Mouse (Mus musculus): ENCODE measurements around the gene Palld. TPM values are rescaled to one million over a fixed set of nuclear protein-coding genes. Genes with fewer than 3 reads are reported as not detected.
A peak's percentile ranks its signal among the peaks of the same experiment; 100 is the strongest.

Palld gene
- polyA plus RNA-seq, 1 experiment from 2014 or later = 71.1 TPM

GRCm38 (mm10) chr8:61623485-61624417 lies 278.7 kb downstream of the Palld start:
- H3K4me3 ChIP-seq = 0 out of 2 replicates have a peak overlapping the region, but pooled peaks have one; percentile 3
- no peaks in the 10 kb centered on the region for H3K36me3 ChIP-seq
- H3K4me1 ChIP-seq = peaks cover 36% of the 10 kb centered on the region
- DNase-seq (ENCODE audit: low spot score) = peak; percentile 49
- peak overlapping the region; percentile 80 for H3K27ac ChIP-seq
- WGBS = 32% methylated on average over 12 of the region's 12 CpGs
- H3K27me3 ChIP-seq (ENCODE audit: low read depth, poor library complexity, severe bottlenecking) = no peaks in the 10 kb centered on the region
- no peaks in the 10 kb centered on the region for H3K9me3 ChIP-seq (replicated peaks)

- Histone ChIP-seq H3K36me3 (no peaks in the 10 kb centered on the region), H3K9me3 (replicated peaks) (no peaks in the 10 kb centered on the region), H3K27ac (no peak overlapping the region), H3K27me3 (ENCODE audit: low read depth, poor library complexity, severe bottlenecking) (no peaks in the 10 kb centered on the region), H3K4me3 (no peak overlapping the region), H3K4me1 (peaks cover 32% of the 10 kb centered on the region)
- no peak for DNase-seq (ENCODE audit: low spot score)
- WGBS = 80% methylated on average over 3 of the region's 3 CpGs
These were observed 281.2 kb downstream of the Palld start for GRCm38 (mm10) chr8:61621300-61621699.

GRCm38 (mm10) chr8:61617651-61618050 lies 284.8 kb downstream of the Palld start:
- H3K27me3 ChIP-seq (ENCODE audit: low read depth, poor library complexity, severe bottlenecking) = no peaks in the 10 kb centered on the region
- H3K4me3 ChIP-seq = no peak overlapping the region
- peaks cover 19% of the 10 kb centered on the region for H3K4me1 ChIP-seq
- no peaks in the 10 kb centered on the region for H3K36me3 ChIP-seq
- H3K27ac ChIP-seq = no peak overlapping the region
- no peaks in the 10 kb centered on the region for H3K9me3 ChIP-seq (replicated peaks)
- no peak for DNase-seq (ENCODE audit: low spot score)
- WGBS = 79% methylated on average over 2 of the region's 2 CpGs

GRCm38 (mm10) chr8:61617049-61617448 lies 285.4 kb downstream of the Palld start:
- no peaks in the 10 kb centered on the region for H3K9me3 ChIP-seq (replicated peaks)
- no peaks in the 10 kb centered on the region for H3K36me3 ChIP-seq
- peaks cover 20% of the 10 kb centered on the region for H3K4me1 ChIP-seq
- WGBS = 77% methylated on average over 3 of the region's 3 CpGs
- no peaks in the 10 kb centered on the region for H3K27me3 ChIP-seq (ENCODE audit: low read depth, poor library complexity, severe bottlenecking)
- H3K27ac ChIP-seq = no peak overlapping the region
- DNase-seq (ENCODE audit: low spot score) = no peak
- no peak overlapping the region for H3K4me3 ChIP-seq

GRCm38 (mm10) chr8:61615711-61616697 lies 286.5 kb downstream of the Palld start:
- no peak for DNase-seq (ENCODE audit: low spot score)
- H3K4me1 ChIP-seq = peaks cover 18% of the 10 kb centered on the region
- no peaks in the 10 kb centered on the region for H3K27me3 ChIP-seq (ENCODE audit: low read depth, poor library complexity, severe bottlenecking)
- H3K36me3 ChIP-seq = no peaks in the 10 kb centered on the region
- peak overlapping the region; percentile 15; the same call in 1 of the 2 replicates for H3K27ac ChIP-seq
- 78% methylated on average over 9 of the region's 9 CpGs for WGBS
- H3K9me3 ChIP-seq (replicated peaks) = no peaks in the 10 kb centered on the region
- no peak overlapping the region for H3K4me3 ChIP-seq

GRCm38 (mm10) chr8:61611741-61612140 lies 290.7 kb downstream of the Palld start:
- 84% methylated on average over 6 of the region's 6 CpGs for WGBS
- peaks cover 34% of the 10 kb centered on the region for H3K4me1 ChIP-seq
- H3K4me3 ChIP-seq = no peak overlapping the region
- H3K27me3 ChIP-seq (ENCODE audit: low read depth, poor library complexity, severe bottlenecking) = no peaks in the 10 kb centered on the region
- H3K9me3 ChIP-seq (replicated peaks) = no peaks in the 10 kb centered on the region
- H3K27ac ChIP-seq = peak overlapping the region; percentile 61
- H3K36me3 ChIP-seq = no peaks in the 10 kb centered on the region
- no peak for DNase-seq (ENCODE audit: low spot score)

- DNase-seq (ENCODE audit: low spot score) = no peak
- H3K4me1 ChIP-seq = peaks cover 37% of the 10 kb centered on the region
These were observed 291.4 kb downstream of the Palld start for GRCm38 (mm10) chr8:61611077-61611476.

GRCm38 (mm10) chr8:61610546-61610945 lies 291.9 kb downstream of the Palld start:
- WGBS = 79% methylated on average over 5 of the region's 5 CpGs
- Histone ChIP-seq H3K36me3 (no peaks in the 10 kb centered on the region), H3K27ac (peak overlapping the region; percentile 73), H3K9me3 (replicated peaks) (no peaks in the 10 kb centered on the region), H3K4me1 (peaks cover 40% of the 10 kb centered on the region), H3K4me3 (no peak overlapping the region), H3K27me3 (ENCODE audit: low read depth, poor library complexity, severe bottlenecking) (no peaks in the 10 kb centered on the region)
- no peak for DNase-seq (ENCODE audit: low spot score)

More at GRCm38 (mm10) chr8:61611077-61611476, 291.4 kb downstream of the Palld start:
- no peaks in the 10 kb centered on the region for H3K36me3 ChIP-seq
- no peaks in the 10 kb centered on the region for H3K9me3 ChIP-seq (replicated peaks)
- H3K27me3 ChIP-seq (ENCODE audit: low read depth, poor library complexity, severe bottlenecking) = no peaks in the 10 kb centered on the region
- H3K27ac ChIP-seq = peak overlapping the region; percentile 61; the same call in 1 of the 2 replicates
- H3K4me3 ChIP-seq = no peak overlapping the region
- 85% methylated on average over 7 of the region's 7 CpGs for WGBS

GRCm38 (mm10) chr8:61607463-61607813 lies 295.1 kb downstream of the Palld start:
- no peaks in the 10 kb centered on the region for H3K9me3 ChIP-seq (replicated peaks)
- no peaks in the 10 kb centered on the region for H3K36me3 ChIP-seq
- H3K27ac ChIP-seq = peak overlapping the region; percentile 88
- DNase-seq (ENCODE audit: low spot score) = no peak
- 24% methylated on average over 6 of the region's 6 CpGs for WGBS
- H3K4me1 ChIP-seq = peaks cover 39% of the 10 kb centered on the region
- H3K27me3 ChIP-seq (ENCODE audit: low read depth, poor library complexity, severe bottlenecking) = no peaks in the 10 kb centered on the region
- H3K4me3 ChIP-seq = peak overlapping the region; percentile 20; the same call in 1 of the 2 replicates

- 15% methylated on average over 8 of the region's 8 CpGs for WGBS
- H3K4me1 ChIP-seq = peaks cover 39% of the 10 kb centered on the region
- no peaks in the 10 kb centered on the region for H3K36me3 ChIP-seq
- no peaks in the 10 kb centered on the region for H3K27me3 ChIP-seq (ENCODE audit: low read depth, poor library complexity, severe bottlenecking)
- H3K4me3 ChIP-seq = peak overlapping the region; percentile 20; the same call in 1 of the 2 replicates
- peak overlapping the region; percentile 88 for H3K27ac ChIP-seq
- H3K9me3 ChIP-seq (replicated peaks) = no peaks in the 10 kb centered on the region
- peak; percentile 81 for DNase-seq (ENCODE audit: low spot score)
These were observed 295.6 kb downstream of the Palld start for GRCm38 (mm10) chr8:61606795-61607462.

GRCm38 (mm10) chr8:61604871-61605270 lies 297.6 kb downstream of the Palld start:
- Histone ChIP-seq H3K27ac (no peak overlapping the region), H3K36me3 (no peaks in the 10 kb centered on the region), H3K4me3 (no peak overlapping the region), H3K9me3 (replicated peaks) (no peaks in the 10 kb centered on the region), H3K27me3 (ENCODE audit: low read depth, poor library complexity, severe bottlenecking) (no peaks in the 10 kb centered on the region), H3K4me1 (peaks cover 33% of the 10 kb centered on the region)
- 94% methylated on average over 2 of the region's 2 CpGs for WGBS
- no peak for DNase-seq (ENCODE audit: low spot score)

- no peaks in the 10 kb centered on the region for H3K36me3 ChIP-seq
- no peak overlapping the region for H3K4me3 ChIP-seq
- H3K27me3 ChIP-seq (ENCODE audit: low read depth, poor library complexity, severe bottlenecking) = no peaks in the 10 kb centered on the region
- H3K4me1 ChIP-seq = peaks cover 44% of the 10 kb centered on the region
- H3K27ac ChIP-seq = no peak overlapping the region
- DNase-seq (ENCODE audit: low spot score) = no peak
- 61% methylated on average over 3 of the region's 3 CpGs for WGBS
- no peaks in the 10 kb centered on the region for H3K9me3 ChIP-seq (replicated peaks)
These were observed 305.6 kb downstream of the Palld start for GRCm38 (mm10) chr8:61596889-61597288.
